Mouse (Mus musculus) c-Kit-positive CD71-positive TER-119-negative erythroid progenitor cells, embryonic 14.5 days (primary cell): ENCODE measurements around the gene Rhoa.
"Not testable (repeated sequence)": the region's sequence is repeated elsewhere in the genome, so short reads cannot be mapped to it uniquely, and the experiment has no call there.

Experiments used
- DNase-seq: peaks from one replicate; pipeline ENCODE4 v3.0.0-alpha.2; 2013; ENCODE audit warnings: low read depth

Rhoa gene

GRCm38 (mm10) chr9:108305629-108306520 is at the start of gene Rhoa, which contains the start of gene Tcta:
Rhoa (plus strand) TSS chr9:108306129.
Tcta (minus strand) TSS chr9:108306160.
- peak; percentile 99 for DNase-seq

DNA sequence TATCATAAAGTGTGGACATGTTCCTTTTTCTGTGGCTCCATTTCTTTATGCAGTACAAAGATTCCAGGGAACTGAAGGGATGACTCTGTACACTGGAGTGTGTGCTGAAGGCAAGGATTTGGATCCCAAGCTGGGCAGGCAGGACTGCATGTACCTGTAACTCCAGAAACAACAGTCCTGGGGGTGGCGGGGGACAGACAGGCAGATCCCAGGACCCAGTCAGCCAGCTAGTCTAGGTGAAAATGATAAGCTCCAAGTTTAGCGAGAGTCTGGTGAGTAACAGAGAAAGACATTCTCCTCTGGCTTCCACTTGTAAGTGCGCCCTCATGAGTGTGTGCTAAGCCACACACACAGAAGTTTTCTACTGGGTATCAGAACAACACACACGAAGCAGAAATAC is 45.4 kb upstream of the Rhoa start:
- DNase-seq: no peak

GRCm38 (mm10) chr9:108261865-108262264 is 44.1 kb upstream of the Rhoa start:
- no peak for DNase-seq

GRCm38 (mm10) chr9:108262494-108263049 is 43.4 kb upstream of the Rhoa start:
- DNase-seq: no peak

- DNase-seq: no peak
These were observed 42.7 kb upstream of the Rhoa start for GRCm38 (mm10) chr9:108263131-108263681.

DNA sequence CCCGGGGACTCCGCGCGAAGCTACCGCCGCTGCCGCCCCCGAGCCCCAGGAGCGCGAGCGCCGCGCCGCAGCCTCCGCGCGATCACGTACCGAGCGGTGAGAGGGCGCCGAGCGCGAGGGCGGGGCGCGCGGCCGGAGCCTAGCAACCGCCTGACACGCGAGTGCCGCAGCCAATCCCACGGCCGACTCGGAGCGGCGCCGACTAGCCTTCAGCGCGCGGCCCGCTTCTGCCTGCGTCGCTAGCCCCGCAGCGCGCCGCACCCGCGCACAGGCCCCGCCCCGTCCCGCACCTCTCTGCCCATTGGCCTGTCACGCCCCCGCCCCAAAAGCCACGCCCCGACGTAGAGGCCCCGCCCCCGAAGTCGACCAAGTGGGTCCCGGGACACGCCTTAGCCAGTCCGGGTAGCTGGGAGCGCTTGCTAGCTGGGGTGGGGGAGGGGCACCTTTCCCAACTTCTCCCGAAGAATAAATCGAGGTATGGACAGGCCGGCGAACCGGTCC is 42.2 kb upstream of the Rhoa start, which contains the start of gene Dag1:
Dag1 (minus strand) TSS at position 269 of the 501 bp plus-strand sequence.
- DNase-seq: peak; percentile 86

GRCm38 (mm10) chr9:108264191-108264921 is 41.6 kb upstream of the Rhoa start:
- DNase-seq: no peak

- DNase-seq: no peak
These were observed 39.5 kb upstream of the Rhoa start for GRCm38 (mm10) chr9:108266261-108266935.

- DNase-seq: no peak
These were observed 38.2 kb upstream of the Rhoa start for GRCm38 (mm10) chr9:108267691-108268090.

- not testable (repeated sequence) for DNase-seq
These were observed 37.2 kb upstream of the Rhoa start for GRCm38 (mm10) chr9:108268701-108269100.

GRCm38 (mm10) chr9:108271941-108272340 is 34.0 kb upstream of the Rhoa start:
- no peak for DNase-seq

DNA sequence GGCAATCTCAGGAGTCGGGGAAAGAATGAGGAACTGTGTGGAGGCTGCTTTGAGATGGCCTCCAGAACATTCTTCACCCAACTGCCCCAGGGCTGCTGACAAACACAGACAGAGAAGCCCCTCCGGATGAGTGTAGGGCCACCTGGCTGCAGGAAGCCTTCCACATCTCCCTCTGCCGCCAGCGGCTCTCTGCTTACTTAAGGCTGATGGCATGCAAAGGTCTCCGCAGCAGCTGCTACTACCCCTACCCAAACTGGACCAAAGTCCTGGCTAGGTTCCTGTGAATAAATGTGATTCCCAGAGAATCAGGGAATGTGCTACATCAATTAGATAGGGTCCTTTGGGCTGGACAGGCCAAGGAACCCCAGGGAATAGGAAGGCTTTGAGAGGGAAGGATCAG is 33.2 kb upstream of the Rhoa start:
- DNase-seq: no peak

DNA sequence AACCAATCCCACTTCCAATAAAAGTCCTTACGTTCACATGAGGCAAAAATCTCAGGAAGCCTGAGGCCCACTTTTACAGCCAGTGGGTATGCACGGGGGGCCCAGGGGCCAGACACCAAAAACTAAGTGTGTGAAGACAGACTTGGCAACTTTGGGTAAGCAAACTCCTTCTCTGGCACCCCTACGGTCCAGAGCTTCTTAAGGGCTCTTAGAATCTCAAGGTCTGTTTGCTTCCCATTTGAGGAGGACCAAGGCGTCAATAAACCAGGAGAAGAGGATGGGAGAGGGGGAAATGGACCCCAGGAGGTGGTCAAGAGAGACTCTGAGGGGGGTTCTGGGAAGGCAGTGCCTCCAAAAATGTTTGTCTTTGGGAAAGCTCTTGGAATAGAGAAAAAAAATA is 32.4 kb upstream of the Rhoa start:
- no peak for DNase-seq

- no peak for DNase-seq
These were observed 31.2 kb upstream of the Rhoa start for GRCm38 (mm10) chr9:108274476-108275330.

- no peak for DNase-seq
These were observed 30.6 kb upstream of the Rhoa start for GRCm38 (mm10) chr9:108275331-108275659.

DNA sequence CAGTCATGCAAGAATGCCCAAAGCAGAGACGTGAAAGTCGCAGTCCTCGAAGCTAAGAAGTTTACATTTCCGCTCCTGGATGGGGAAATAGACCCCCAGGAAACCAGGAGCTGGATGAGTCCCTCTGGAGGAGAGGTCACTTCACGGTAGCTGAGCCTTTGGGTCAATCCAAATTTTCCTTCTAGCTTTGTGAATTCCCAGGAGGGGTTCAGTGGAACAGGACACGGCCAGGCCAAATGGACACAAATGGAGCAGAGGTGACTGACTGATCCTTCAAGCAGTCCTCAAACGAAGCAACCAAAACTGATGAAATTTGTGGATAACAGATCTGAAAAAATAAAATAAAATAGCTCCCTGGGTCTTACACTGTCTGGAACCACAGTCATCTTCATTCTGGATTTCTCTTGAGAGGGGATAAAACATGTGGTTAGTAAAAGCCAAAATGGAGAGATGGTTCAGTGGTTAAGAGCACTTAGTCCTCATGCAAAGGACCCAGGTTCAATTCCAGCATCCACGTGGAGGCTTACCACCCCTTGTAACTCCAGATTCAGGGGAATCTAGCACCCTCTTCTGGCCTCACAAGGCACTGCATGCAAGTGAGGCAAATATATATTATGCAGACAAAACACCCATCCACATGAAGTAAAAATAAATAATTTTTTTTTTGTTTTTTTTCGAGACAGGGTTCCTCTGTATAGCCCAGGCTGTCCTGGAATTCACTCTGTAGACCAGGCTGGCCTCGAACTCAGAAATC is 27.1 kb upstream of the Rhoa start:
- no peak for DNase-seq

DNA sequence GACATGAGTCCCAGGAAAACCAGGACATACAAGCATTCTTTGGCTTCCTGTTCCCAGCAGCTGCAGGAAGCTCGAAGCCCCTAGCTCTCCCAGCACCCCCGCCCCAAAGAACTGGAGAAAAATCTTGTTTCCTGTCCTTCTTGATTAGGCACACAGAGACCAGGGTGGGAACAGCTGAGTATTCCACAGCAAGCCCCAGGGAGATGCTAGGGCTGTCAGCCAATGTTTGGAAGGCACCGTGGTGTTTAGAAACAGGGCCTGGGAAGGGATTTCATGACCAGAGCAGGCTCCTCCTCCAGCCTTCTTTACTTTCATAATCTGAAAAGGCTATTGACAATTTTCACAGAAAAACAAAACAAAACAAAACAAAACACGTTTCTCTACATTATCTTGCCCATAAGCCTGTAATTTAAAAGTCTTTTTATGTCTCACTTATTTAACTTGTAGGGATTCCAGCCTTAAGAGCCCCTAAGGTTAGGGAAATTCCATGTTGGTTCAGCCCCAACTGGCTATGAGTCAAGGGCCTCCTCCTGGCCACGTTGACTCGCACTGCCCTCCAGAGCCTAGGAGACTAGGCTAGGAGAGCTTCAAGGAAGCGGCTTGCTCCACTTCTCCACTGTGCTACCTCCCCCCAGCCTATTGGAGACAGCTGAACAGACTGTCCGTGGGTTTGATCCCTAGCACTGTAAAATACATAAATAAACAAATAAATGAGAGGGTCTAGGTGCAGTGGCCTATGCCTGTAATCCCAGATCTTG is 25.7 kb upstream of the Rhoa start:
- no peak for DNase-seq

DNA sequence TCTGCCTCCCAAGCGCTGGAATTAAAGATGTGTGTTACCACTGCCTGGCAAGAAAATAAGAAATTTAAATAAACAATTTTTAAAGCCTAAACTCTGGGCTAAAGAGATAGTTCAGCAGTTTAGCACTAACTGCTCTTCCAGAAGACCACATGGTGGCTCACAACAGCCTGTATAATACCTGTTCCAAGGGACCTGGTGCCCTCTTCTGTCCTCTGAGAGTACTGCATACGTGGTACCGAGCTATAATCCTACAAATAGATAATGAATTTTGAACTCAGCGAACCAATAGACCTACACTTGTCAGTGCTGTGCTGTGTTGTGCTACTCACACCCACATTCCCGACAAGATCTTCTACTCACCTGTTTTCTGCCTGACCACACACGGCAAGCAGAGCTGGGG is 21.5 kb upstream of the Rhoa start:
- peak; percentile 77 for DNase-seq

- not testable (repeated sequence) for DNase-seq
These were observed 18.2 kb upstream of the Rhoa start for GRCm38 (mm10) chr9:108287526-108288238.
